Mouse (Mus musculus) lung, adult 2 months (tissue): ENCODE results near the gene Slc7a8. TPM values are rescaled to one million over a fixed set of nuclear protein-coding genes. Genes with fewer than 3 reads are reported as not detected.

ENCODE experiments used
- DNase-seq: peaks from one replicate; pipeline ENCODE4 v3.0.0; 2022
- H3K4me1 ChIP-seq: fragments of 200-500 bp; 2 replicates; pipeline ENCODE4 v1.6.1; 2011; ENCODE audit warnings: low read length; ENCODE audit not compliant: control insufficient read depth, insufficient read depth
- H3K4me3 ChIP-seq: fragments of 200-500 bp; replicated peaks from 2 replicates; pipeline ENCODE3; 2011; ENCODE audit warnings: low read depth, mild to moderate bottlenecking, control low read depth, low read length; ENCODE audit errors: extremely low read depth
- CTCF ChIP-seq: fragments of 200-500 bp; IDR thresholded peaks from 2 replicates; pipeline ENCODE4 v1.5.1; 2011; ENCODE audit warnings: mild to moderate bottlenecking, low read length, control low read depth; ENCODE audit not compliant: insufficient read depth
- POLR2A ChIP-seq: fragments of 200-500 bp; IDR thresholded peaks from 2 replicates; pipeline ENCODE4 v1.6.1; 2011; ENCODE audit warnings: low read depth, mild to moderate bottlenecking, control low read depth, low read length, borderline replicate concordance; ENCODE audit errors: extremely low read depth
- WGBS: fragments of 180-500 bp; shearing (Covaris S2); methylation state at CpG from one replicate; pipeline ENCODE4 v1.1.7; 2018; 5-methylcytosine and 5-hydroxymethylcytosine counted together
- polyA plus RNA-seq: library from polyadenylated mRNA; depleted of rRNA; stranded (reverse); fragments of >200 nt; gene quantifications from 2 replicates; pipeline ENCODE4 v1.2.3, GENCODE M21; 2012; rRNA removed

Slc7a8 gene
- polyA plus RNA-seq, 1 experiment: 4.0 TPM

GRCm38 (mm10) chr14:54686063-54686521 is 95.7 kb downstream of the Slc7a8 start, which contains the start of gene 1700123O20Rik:
Gene 1700123O20Rik, plus strand, starts transcription at chr14:54686216.
- WGBS: under 1% methylated on average over 41 of the region's 41 CpGs
- TF ChIP-seq POLR2A: peak; percentile 57; the same call in 1 of the 2 replicates
- no peak; the same call in 1 of the 2 replicates for TF ChIP-seq CTCF
- Histone ChIP-seq H3K4me1 (peaks cover 12% of the 10 kb centered on the region), H3K4me3 (peak within 1 kb of the TSS; percentile 98)
- no peak for DNase-seq

GRCm38 (mm10) chr14:54685471-54685870 is 96.3 kb downstream of the Slc7a8 start:
- TF ChIP-seq POLR2A: no peak
- TF ChIP-seq CTCF: no peak
- H3K4me1 ChIP-seq: peaks cover 12% of the 10 kb centered on the region
- WGBS: 4% methylated on average over 8 of the region's 8 CpGs
- peak; percentile 17 for DNase-seq
- H3K4me3 ChIP-seq: peak overlapping the region; percentile 98

- peaks cover 8% of the 10 kb centered on the region for H3K4me1 ChIP-seq
- no peak for TF ChIP-seq POLR2A
- no peak for TF ChIP-seq CTCF
- H3K4me3 ChIP-seq: no peak overlapping the region
- no peak for DNase-seq
- WGBS: 84% methylated on average over 3 of the region's 3 CpGs
Observed at GRCm38 (mm10) chr14:54682396-54682795, 99.3 kb downstream of the Slc7a8 start.

- WGBS: 81% methylated on average over 16 of the region's 16 CpGs
- TF ChIP-seq CTCF (no peak), POLR2A (no peak)
- DNase-seq: no peak
- Histone ChIP-seq H3K4me3 (no peak overlapping the region), H3K4me1 (peaks cover 5% of the 10 kb centered on the region; the same call in 1 of the 2 replicates)
Observed at GRCm38 (mm10) chr14:54678657-54679304, 103.0 kb downstream of the Slc7a8 start.

GRCm38 (mm10) chr14:54676290-54676689 is 105.5 kb downstream of the Slc7a8 start:
- DNase-seq: no peak
- no peak overlapping the region for H3K4me3 ChIP-seq
- WGBS: 80% methylated on average over 5 of the region's 5 CpGs
- H3K4me1 ChIP-seq: peaks cover 3% of the 10 kb centered on the region; the same call in 1 of the 2 replicates
- no peak for TF ChIP-seq CTCF
- no peak for TF ChIP-seq POLR2A

- no peak for DNase-seq
- WGBS: 47% methylated on average over 2 of the region's 2 CpGs
- H3K4me3 ChIP-seq: no peak overlapping the region
- TF ChIP-seq CTCF (no peak), POLR2A (no peak)
- H3K4me1 ChIP-seq: peaks cover 3% of the 10 kb centered on the region; the same call in 1 of the 2 replicates
Observed at GRCm38 (mm10) chr14:54674317-54674716, 107.4 kb downstream of the Slc7a8 start.

Other genes with a start within 250 kb of the Slc7a8 start
- gene Haus4, start 227.3 kb downstream of the Slc7a8 start, polyA plus RNA-seq: 7.4 and 7.9 TPM in 2 replicates
- 36.4 and 49.6 TPM in 2 replicates for gene Ajuba, start 204.4 kb downstream of the Slc7a8 start, polyA plus RNA-seq
- gene 4931414P19Rik, start 176.0 kb downstream of the Slc7a8 start, polyA plus RNA-seq: 6.5 and 7.3 TPM in 2 replicates
- gene Psmb5, start 163.9 kb downstream of the Slc7a8 start, polyA plus RNA-seq: 129 and 146 TPM in 2 replicates
- gene Psmb11, start 160.5 kb downstream of the Slc7a8 start, polyA plus RNA-seq: not detected in 2 replicates
- gene Gm17606, start 141.0 kb downstream of the Slc7a8 start, polyA plus RNA-seq: not detected in 2 replicates
- 2.8 and 2.9 TPM in 2 replicates for gene Cdh24, start 140.6 kb downstream of the Slc7a8 start, polyA plus RNA-seq
- 49.8 and 50.5 TPM in 2 replicates for gene 1700123O20Rik, start 95.7 kb downstream of the Slc7a8 start, polyA plus RNA-seq
- 100 and 121 TPM in 2 replicates for gene Acin1, start 95.0 kb downstream of the Slc7a8 start, polyA plus RNA-seq
- gene Gm29776, start 83.1 kb downstream of the Slc7a8 start, polyA plus RNA-seq: 0.43 and 0.56 TPM in 2 replicates
- gene Cebpe, start 69.8 kb downstream of the Slc7a8 start, polyA plus RNA-seq: 0.57 and 1.1 TPM in 2 replicates
- gene Rnf212b, start 32.2 kb upstream of the Slc7a8 start, polyA plus RNA-seq: not detected in 2 replicates
- gene Homez, start 89.0 kb upstream of the Slc7a8 start, polyA plus RNA-seq: 3.3 and 5.3 TPM in 2 replicates
- 17.8 and 24.4 TPM in 2 replicates for gene Ppp1r3e, start 95.6 kb upstream of the Slc7a8 start, polyA plus RNA-seq
- gene Bcl2l2, start 101.4 kb upstream of the Slc7a8 start, polyA plus RNA-seq: 69.3 and 70.1 TPM in 2 replicates
- 6.8 TPM in 1 of 2 replicates, not detected in the other for gene Gm20521, start 101.5 kb upstream of the Slc7a8 start, polyA plus RNA-seq
- 77.5 and 112 TPM in 2 replicates for gene Pabpn1, start 110.6 kb upstream of the Slc7a8 start, polyA plus RNA-seq
- gene Slc22a17, start 131.2 kb upstream of the Slc7a8 start, polyA plus RNA-seq: 61.8 and 63.8 TPM in 2 replicates
- 11.8 and 16.3 TPM in 2 replicates for gene Efs, start 144.2 kb upstream of the Slc7a8 start, polyA plus RNA-seq
- gene Il25, start 150.7 kb upstream of the Slc7a8 start, polyA plus RNA-seq: not detected in 2 replicates
- gene Cmtm5, start 154.3 kb upstream of the Slc7a8 start, polyA plus RNA-seq: 0.69 and 2.2 TPM in 2 replicates
- gene Myh6, start 185.0 kb upstream of the Slc7a8 start, polyA plus RNA-seq: 82.5 and 128 TPM in 2 replicates
- not detected in 2 replicates for gene Gm17428, start 195.0 kb upstream of the Slc7a8 start, polyA plus RNA-seq
- gene Myh7, start 212.7 kb upstream of the Slc7a8 start, polyA plus RNA-seq: 8.0 and 13.3 TPM in 2 replicates
- gene Ngdn, start 233.5 kb upstream of the Slc7a8 start, polyA plus RNA-seq: 12.7 and 17.0 TPM in 2 replicates